Mouse (Mus musculus): ENCODE data around the gene Sox6.

GRCm38 (mm10) chr7:115844910-115845309 lies 193.7 kb downstream of the Sox6 start:
- TF ChIP-seq CTCF (IDR thresholded peaks at IDR 0.05) (no peak), EP300 (IDR thresholded peaks at IDR 0.05; ENCODE audit: insufficient read depth, low read depth, low read length) (no peak), POLR2A (IDR thresholded peaks at IDR 0.05; ENCODE audit: insufficient read depth, low read depth, low read length) (no peak)
